Mouse (Mus musculus): Measurements from ENCODE around the gene Hoxc4. TPM values are rescaled to one million over a fixed set of nuclear protein-coding genes. Genes with fewer than 3 reads are reported as not detected.

Hoxc4 gene
- polyA plus RNA-seq, 1 experiment = 3.9 TPM

DNA sequence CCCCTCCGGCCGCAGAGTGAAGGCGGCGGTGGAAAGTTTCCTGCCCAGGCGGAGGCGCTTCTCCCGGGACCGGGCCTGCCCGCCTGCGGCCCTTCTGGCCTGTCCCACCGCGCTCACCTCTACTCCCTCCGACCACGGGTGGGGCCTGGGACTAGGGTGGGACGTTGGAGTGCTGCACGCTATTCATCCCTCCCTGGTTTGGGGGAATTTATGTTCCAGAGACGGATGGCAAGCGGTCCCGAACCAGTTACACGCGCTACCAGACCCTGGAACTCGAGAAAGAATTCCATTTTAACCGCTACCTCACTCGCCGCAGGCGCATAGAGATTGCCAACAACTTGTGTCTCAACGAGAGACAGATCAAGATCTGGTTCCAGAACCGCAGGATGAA, 3.7 kb upstream of the Hoxc4 start:
- Histone ChIP-seq H3K27ac (ENCODE audit: insufficient read depth, low read length) (no peak overlapping the region), H3K27me3 (ENCODE audit: control insufficient read depth, insufficient read depth, low read length) (peaks cover 16% of the 10 kb centered on the region; the same call in 1 of the 2 replicates), H3K4me3 (replicated peaks; ENCODE audit: insufficient read depth, low read depth, low read length) (no peak overlapping the region), H3K4me1 (ENCODE audit: control insufficient read depth, insufficient read depth, low read length) (no peaks in the 10 kb centered on the region)
- TF ChIP-seq POLR2A (IDR thresholded peaks at IDR 0.05; ENCODE audit: borderline replicate concordance, insufficient read depth, low read length) (no peak), CTCF (IDR thresholded peaks at IDR 0.05; ENCODE audit: borderline replicate concordance, insufficient read depth, low read depth, low read length) (no peak)
- no peak for DNase-seq
- WGBS = 3% methylated on average over 28 of the region's 28 CpGs

DNA sequence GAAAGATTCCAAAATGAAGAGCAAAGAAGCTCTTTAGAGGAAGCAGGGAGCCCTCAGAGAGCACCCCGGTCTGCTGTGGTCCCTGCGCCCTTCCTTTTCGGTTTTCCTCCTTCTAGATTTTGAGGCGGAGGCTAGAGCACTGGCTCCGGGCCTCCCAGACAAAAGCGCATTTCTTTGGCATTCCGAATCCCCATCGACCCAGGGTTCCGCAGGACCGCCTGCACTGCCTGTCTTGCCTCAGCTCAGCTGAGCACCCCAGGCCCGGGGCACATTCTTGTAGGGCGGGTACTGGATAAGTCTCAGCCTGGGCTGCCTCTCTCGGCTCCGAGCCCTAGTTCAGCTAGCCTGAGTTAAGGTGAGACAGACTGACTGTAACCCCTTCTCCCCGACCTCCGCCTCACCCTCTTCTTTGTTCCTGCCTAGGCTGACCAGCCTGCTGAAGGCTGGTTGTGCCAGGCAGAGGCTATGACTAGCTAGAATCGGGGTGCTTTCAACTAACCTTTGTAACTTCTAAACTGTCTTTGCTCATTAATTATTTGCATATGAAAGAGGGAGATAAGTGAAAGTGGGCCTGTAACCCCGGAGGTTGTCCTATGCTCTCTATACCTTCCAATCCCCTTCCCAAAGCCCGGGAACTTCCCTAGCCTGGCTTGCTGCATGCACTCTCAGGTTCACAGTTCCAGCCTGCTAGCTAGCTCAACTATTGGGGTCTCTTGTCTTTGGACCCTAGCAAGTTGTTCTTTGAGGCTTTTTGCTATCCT, 3.1 kb upstream of the Hoxc4 start:
- no peaks in the 10 kb centered on the region for H3K4me1 ChIP-seq (ENCODE audit: control insufficient read depth, insufficient read depth, low read length)
- H3K27me3 ChIP-seq (ENCODE audit: control insufficient read depth, insufficient read depth, low read length) = peaks cover 12% of the 10 kb centered on the region; the same call in 1 of the 2 replicates
- H3K4me3 ChIP-seq (replicated peaks; ENCODE audit: insufficient read depth, low read depth, low read length) = no peak overlapping the region
- DNase-seq = no peak
- H3K27ac ChIP-seq (ENCODE audit: insufficient read depth, low read length) = no peak overlapping the region
- TF ChIP-seq POLR2A (IDR thresholded peaks at IDR 0.05; ENCODE audit: borderline replicate concordance, insufficient read depth, low read length) (no peak), CTCF (IDR thresholded peaks at IDR 0.05; ENCODE audit: borderline replicate concordance, insufficient read depth, low read depth, low read length) (no peak)
- WGBS = 12% methylated on average over 19 of the region's 19 CpGs

DNA sequence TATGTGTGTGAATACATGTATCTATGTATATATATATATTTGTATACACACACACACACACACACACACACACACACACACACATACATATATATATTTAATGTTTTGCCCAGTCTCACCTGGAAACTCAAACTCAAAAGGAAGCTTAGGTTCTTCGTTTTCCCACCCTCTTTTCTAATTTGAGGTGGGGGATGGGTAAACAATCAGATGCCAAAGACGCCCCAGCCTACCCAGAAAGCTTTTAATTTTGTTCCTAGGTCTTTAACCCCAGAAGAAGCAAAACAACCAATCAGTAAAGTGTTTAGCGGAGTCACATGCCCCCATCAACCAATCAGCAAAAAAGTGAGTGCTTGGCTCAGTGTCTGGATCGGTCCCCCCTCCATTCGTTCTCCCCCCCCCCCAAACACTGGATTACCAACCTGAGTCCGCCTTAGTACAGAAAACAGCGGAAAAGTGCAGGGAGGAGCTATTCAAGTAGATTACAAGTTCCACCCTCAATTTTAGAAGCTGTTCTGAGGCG, 2.2 kb downstream of the Hoxc4 start:
- no peaks in the 10 kb centered on the region for H3K4me1 ChIP-seq (ENCODE audit: control insufficient read depth, insufficient read depth, low read length)
- DNase-seq = no peak
- H3K4me3 ChIP-seq (replicated peaks; ENCODE audit: insufficient read depth, low read depth, low read length) = no peak overlapping the region
- no peak overlapping the region for H3K27ac ChIP-seq (ENCODE audit: insufficient read depth, low read length)
- 4% methylated on average over 8 of the region's 8 CpGs for WGBS
- H3K27me3 ChIP-seq (ENCODE audit: control insufficient read depth, insufficient read depth, low read length) = peaks cover 2% of the 10 kb centered on the region; the same call in 1 of the 2 replicates
- TF ChIP-seq POLR2A (IDR thresholded peaks at IDR 0.05; ENCODE audit: borderline replicate concordance, insufficient read depth, low read length) (no peak), CTCF (IDR thresholded peaks at IDR 0.05; ENCODE audit: borderline replicate concordance, insufficient read depth, low read depth, low read length) (no peak)

DNA sequence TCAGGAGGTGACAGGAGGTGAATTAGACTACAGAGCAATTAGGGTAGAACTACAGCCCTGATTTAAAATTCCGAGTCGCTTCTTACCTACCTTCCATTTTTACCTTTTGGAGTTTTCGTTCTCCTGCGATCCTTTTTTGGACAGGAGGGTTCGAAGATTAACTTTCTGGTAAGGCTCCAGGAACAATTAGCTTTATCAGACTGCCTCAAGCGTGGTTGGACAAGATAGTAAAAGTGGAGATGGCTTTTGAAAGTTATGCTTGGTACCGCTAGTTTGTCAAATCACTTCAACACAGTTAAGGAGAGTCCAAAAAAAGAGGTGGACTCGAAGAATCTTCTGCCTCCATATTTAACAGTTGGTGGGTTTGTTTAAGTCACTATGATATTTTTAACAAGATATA, 2.8 kb downstream of the Hoxc4 start:
- H3K4me3 ChIP-seq (replicated peaks; ENCODE audit: insufficient read depth, low read depth, low read length) = no peak overlapping the region
- no peak for DNase-seq
- H3K4me1 ChIP-seq (ENCODE audit: control insufficient read depth, insufficient read depth, low read length) = no peaks in the 10 kb centered on the region
- H3K27ac ChIP-seq (ENCODE audit: insufficient read depth, low read length) = no peak overlapping the region
- no peak for TF ChIP-seq CTCF (IDR thresholded peaks at IDR 0.05; ENCODE audit: borderline replicate concordance, insufficient read depth, low read depth, low read length)
- no peak for TF ChIP-seq POLR2A (IDR thresholded peaks at IDR 0.05; ENCODE audit: borderline replicate concordance, insufficient read depth, low read length)
- peaks cover 5% of the 10 kb centered on the region; the same call in 1 of the 2 replicates for H3K27me3 ChIP-seq (ENCODE audit: control insufficient read depth, insufficient read depth, low read length)
- WGBS = 7% methylated on average over 8 of the region's 8 CpGs

DNA sequence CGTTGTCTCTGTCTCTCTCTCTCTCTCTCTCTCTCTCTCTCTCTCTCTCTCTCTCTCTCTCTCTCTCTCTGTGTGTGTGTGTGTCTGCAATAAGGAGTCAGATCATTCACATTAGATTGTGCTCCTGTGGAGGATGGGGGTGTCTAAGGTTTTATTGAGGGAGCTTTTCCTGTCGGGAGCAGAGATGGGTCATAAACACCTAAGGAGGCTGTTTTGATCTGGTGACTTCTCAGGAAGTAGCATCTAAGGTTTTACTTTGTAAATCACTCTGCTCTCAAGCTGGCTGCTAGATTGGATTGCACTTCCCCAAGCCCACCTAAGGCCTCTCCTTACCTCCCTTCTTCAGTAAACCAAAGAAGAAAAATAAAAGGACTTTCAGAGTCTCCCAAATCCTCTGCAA, 5.4 kb downstream of the Hoxc4 start:
- no peak for TF ChIP-seq CTCF (IDR thresholded peaks at IDR 0.05; ENCODE audit: borderline replicate concordance, insufficient read depth, low read depth, low read length)
- TF ChIP-seq POLR2A (IDR thresholded peaks at IDR 0.05; ENCODE audit: borderline replicate concordance, insufficient read depth, low read length) = no peak
- H3K27ac ChIP-seq (ENCODE audit: insufficient read depth, low read length) = no peak overlapping the region
- WGBS = 0% methylated on average over 2 of the region's 2 CpGs
- H3K4me3 ChIP-seq (replicated peaks; ENCODE audit: insufficient read depth, low read depth, low read length) = no peak overlapping the region
- peaks cover 8% of the 10 kb centered on the region; the same call in 1 of the 2 replicates for H3K27me3 ChIP-seq (ENCODE audit: control insufficient read depth, insufficient read depth, low read length)
- DNase-seq = no peak
- H3K4me1 ChIP-seq (ENCODE audit: control insufficient read depth, insufficient read depth, low read length) = no peaks in the 10 kb centered on the region

DNA sequence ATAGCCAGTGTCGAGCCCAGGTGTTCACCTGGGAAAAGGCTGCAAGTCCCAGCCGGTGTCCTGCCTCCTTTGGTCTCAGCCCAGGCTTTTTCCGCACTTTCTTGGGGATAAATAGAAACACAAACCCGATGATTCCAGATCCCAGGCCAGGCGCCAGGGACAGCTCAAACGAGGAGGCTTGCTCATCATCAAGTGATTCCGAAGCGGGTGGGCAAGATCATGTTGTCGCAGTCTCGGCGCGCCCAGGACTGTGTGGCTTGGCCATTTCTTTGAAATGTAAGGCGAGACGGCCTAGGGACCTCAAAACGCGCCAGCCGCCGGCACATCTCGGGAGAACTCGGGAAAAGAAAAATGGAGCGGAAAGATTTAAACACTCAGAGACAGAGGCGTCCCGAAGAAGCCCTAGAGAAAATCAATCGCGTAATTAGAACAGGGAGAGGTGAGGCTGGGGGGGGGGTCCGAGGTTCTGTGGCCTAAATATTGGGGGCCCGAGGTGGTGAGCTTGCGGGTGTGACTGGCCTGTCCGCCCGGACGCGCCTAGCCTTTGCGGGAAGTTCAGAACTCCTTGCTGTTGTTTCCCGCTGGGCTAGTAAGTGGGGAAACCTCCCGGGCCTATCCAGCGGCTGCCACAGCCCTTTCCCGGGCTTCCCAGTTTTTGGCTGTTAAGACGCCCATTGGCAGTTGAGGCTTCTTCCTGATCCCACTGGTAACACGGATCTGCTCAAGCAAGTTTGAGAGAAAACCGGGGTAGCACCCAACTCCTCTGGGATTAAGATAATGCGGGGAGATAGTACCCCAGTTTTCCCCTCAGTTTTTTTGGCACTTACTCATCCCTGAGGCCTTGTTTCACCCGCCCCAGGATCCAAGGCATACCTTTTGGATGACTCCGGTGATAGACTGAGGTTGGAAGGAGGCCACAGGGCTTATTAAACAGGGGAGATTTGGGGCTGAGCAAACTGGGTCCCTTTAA, 8.8 kb downstream of the Hoxc4 start:
- peaks cover 8% of the 10 kb centered on the region; the same call in 1 of the 2 replicates for H3K27me3 ChIP-seq (ENCODE audit: control insufficient read depth, insufficient read depth, low read length)
- no peak overlapping the region for H3K27ac ChIP-seq (ENCODE audit: insufficient read depth, low read length)
- TF ChIP-seq CTCF (IDR thresholded peaks at IDR 0.05; ENCODE audit: borderline replicate concordance, insufficient read depth, low read depth, low read length) (no peak), POLR2A (IDR thresholded peaks at IDR 0.05; ENCODE audit: borderline replicate concordance, insufficient read depth, low read length) (no peak)
- no peak for DNase-seq
- H3K4me3 ChIP-seq (replicated peaks; ENCODE audit: insufficient read depth, low read depth, low read length) = no peak overlapping the region
- WGBS = 1% methylated on average over 43 of the region's 43 CpGs
- no peaks in the 10 kb centered on the region for H3K4me1 ChIP-seq (ENCODE audit: control insufficient read depth, insufficient read depth, low read length)

DNA sequence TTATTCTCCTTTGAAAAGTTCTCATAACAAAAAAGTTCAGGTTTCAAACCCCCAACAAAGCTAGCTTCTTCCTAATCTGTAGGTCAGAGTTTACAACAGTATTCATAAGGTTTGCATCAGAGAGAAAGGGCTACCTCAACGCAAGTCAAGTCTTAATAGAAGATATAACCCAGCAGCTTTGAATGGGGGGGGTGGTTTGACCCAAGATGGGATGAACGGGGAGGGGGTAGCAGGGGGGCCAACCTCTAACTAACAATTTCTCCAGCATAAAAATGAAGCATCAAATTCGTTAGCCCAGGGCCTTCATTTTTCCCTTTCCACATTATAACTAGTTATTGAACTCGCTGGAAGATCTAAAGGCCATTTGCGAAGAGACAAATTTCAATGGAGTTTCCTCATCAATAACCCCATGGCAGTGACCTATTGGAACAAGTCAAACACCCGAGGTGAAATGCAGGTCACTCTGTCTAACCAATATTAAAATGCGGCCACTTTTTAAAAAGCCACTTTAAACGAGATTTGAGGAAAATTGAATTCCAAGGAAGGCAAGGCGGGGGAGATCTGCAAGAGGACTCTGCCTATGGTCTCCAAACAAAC, 10.3 kb downstream of the Hoxc4 start:
- 14% methylated on average over 9 of the region's 9 CpGs for WGBS
- TF ChIP-seq CTCF (IDR thresholded peaks at IDR 0.05; ENCODE audit: borderline replicate concordance, insufficient read depth, low read depth, low read length) = no peak
- TF ChIP-seq POLR2A (IDR thresholded peaks at IDR 0.05; ENCODE audit: borderline replicate concordance, insufficient read depth, low read length) = no peak
- H3K4me1 ChIP-seq (ENCODE audit: control insufficient read depth, insufficient read depth, low read length) = no peaks in the 10 kb centered on the region
- no peak for DNase-seq
- peaks cover 8% of the 10 kb centered on the region; the same call in 1 of the 2 replicates for H3K27me3 ChIP-seq (ENCODE audit: control insufficient read depth, insufficient read depth, low read length)
- no peak overlapping the region for H3K4me3 ChIP-seq (replicated peaks; ENCODE audit: insufficient read depth, low read depth, low read length)
- no peak overlapping the region for H3K27ac ChIP-seq (ENCODE audit: insufficient read depth, low read length)

Measured in cerebellum, adult 2 months (tissue).